Mouse (Mus musculus): Measurements from ENCODE around the gene Pex26.

GRCm38 (mm10) chr6:121223001-121223400, 39.5 kb downstream of the Pex26 start:
- TF ChIP-seq CTCF (IDR thresholded peaks at IDR 0.05; ENCODE audit: extremely low read depth, insufficient read depth, insufficient read length, insufficient replicate concordance): no peak
- TF ChIP-seq POLR2A (IDR thresholded peaks at IDR 0.05; ENCODE audit: low read depth, low read length): no peak
